Mouse (Mus musculus) CH12.LX (cell line): ENCODE results near the gene Fcgr2b. TPM values are rescaled to one million over a fixed set of nuclear protein-coding genes. Genes with fewer than 3 reads are reported as not detected.
A peak's percentile ranks its signal among the peaks of the same experiment; 100 is the strongest.

ENCODE experiments used
- DNase-seq: peaks from one replicate; pipeline ENCODE4 v3.0.0-alpha.2; 2013; ENCODE audit errors: extremely low read depth
- H3K27ac ChIP-seq: 2 replicates; pipeline ENCODE4 v1.5.1; 2012; ENCODE audit warnings: low read depth, mild to moderate bottlenecking, control low read depth, moderate library complexity; ENCODE audit not compliant: insufficient read depth
- H3K27me3 ChIP-seq: replicated peaks from 2 replicates; pipeline ENCODE3; 2012; ENCODE audit warnings: inconsistent platforms
- H3K36me3 ChIP-seq, 2 experiments: replicated peaks in 1 of 2; 2 replicates each; pipeline versions ENCODE3 to v1.6.1; 2012; ENCODE audit warnings: inconsistent platforms in 1 of 2, low read length in 1 of 2, mild to moderate bottlenecking in 1 of 2, mixed read lengths in 1 of 2, moderate library complexity in 1 of 2; ENCODE audit not compliant: control insufficient read depth in 1 of 2, insufficient read depth in 1 of 2
- H3K4me1 ChIP-seq, 2 experiments: 2 replicates each; pipeline ENCODE4 v1.6.1; 2012; ENCODE audit warnings: inconsistent platforms in 1 of 2, moderate library complexity in 1 of 2; ENCODE audit not compliant: insufficient read depth in 2 of 2, control insufficient read depth in 1 of 2
- H3K4me2 ChIP-seq: 2 replicates; pipeline ENCODE4 v1.6.1; 2012; ENCODE audit warnings: low read depth, mild to moderate bottlenecking, control low read depth; ENCODE audit not compliant: poor library complexity, insufficient read depth, severe bottlenecking
- H3K4me3 ChIP-seq, 3 experiments: fragments of 150-350 bp in 1 of 3; sonication (generic) in 1 of 3; replicated peaks in 1 of 3; 2 replicates each; pipeline versions ENCODE3 to v1.5.1; 2011 to 2012; ENCODE audit warnings: low read depth in 2 of 3, low read length in 2 of 3, mild to moderate bottlenecking in 2 of 3, moderate library complexity in 2 of 3, control low read depth in 1 of 3, improper control_type of control experiment in 1 of 3, inconsistent platforms in 1 of 3, mixed read lengths in 1 of 3; ENCODE audit not compliant: poor library complexity in 1 of 3
- H3K79me2 ChIP-seq: replicated peaks from 2 replicates; pipeline ENCODE4 v1.6.1; 2012; ENCODE audit warnings: mild to moderate bottlenecking, moderate library complexity; ENCODE audit not compliant: control insufficient read depth, poor library complexity, insufficient read depth, severe bottlenecking; ENCODE audit errors: extremely low read depth
- H3K9ac ChIP-seq: 2 replicates; pipeline ENCODE4 v1.6.1; 2012; ENCODE audit warnings: low read depth, mild to moderate bottlenecking, control low read depth, moderate library complexity; ENCODE audit not compliant: insufficient read depth
- H3K9me3 ChIP-seq: replicated peaks from 2 replicates; pipeline ENCODE3; 2012; ENCODE audit warnings: low read length, inconsistent platforms, mixed read lengths
- BHLHE40 ChIP-seq: IDR thresholded peaks from 2 replicates; pipeline ENCODE4 v1.6.1; 2011; ENCODE audit warnings: mild to moderate bottlenecking, low read depth, low read length, improper control_type of control experiment
- E2F4 ChIP-seq: IDR thresholded peaks from 2 replicates; pipeline ENCODE4 v1.6.1; 2011; ENCODE audit warnings: low read depth, low read length, improper control_type of control experiment; ENCODE audit not compliant: insufficient replicate concordance
- ELF1 ChIP-seq: IDR thresholded peaks from 2 replicates; pipeline ENCODE4 v1.6.1; 2014; ENCODE audit warnings: low read depth, mild to moderate bottlenecking, inconsistent platforms, low read length, improper control_type of control experiment
- ETS1 ChIP-seq: conservative IDR thresholded peaks from 2 replicates; pipeline ENCODE4 v1.6.1; 2012; ENCODE audit warnings: low read depth, mild to moderate bottlenecking, inconsistent platforms, low read length, improper control_type of control experiment, moderate library complexity
- HCFC1 ChIP-seq: IDR thresholded peaks from 2 replicates; pipeline ENCODE4 v1.6.1; 2012; ENCODE audit warnings: low read depth, mild to moderate bottlenecking, inconsistent platforms, low read length, improper control_type of control experiment
- IRF4 ChIP-seq: IDR thresholded peaks from 2 replicates; pipeline ENCODE4 v1.6.1; 2014; ENCODE audit warnings: low read depth, mild to moderate bottlenecking, inconsistent platforms, low read length, improper control_type of control experiment
- JUN ChIP-seq: IDR thresholded peaks from 2 replicates; pipeline ENCODE4 v1.6.1; 2011; ENCODE audit warnings: low read depth, mild to moderate bottlenecking, low read length, improper control_type of control experiment, moderate library complexity; ENCODE audit not compliant: insufficient read depth
- KAT2A ChIP-seq: IDR thresholded peaks from 2 replicates; pipeline ENCODE4 v1.6.1; 2012; ENCODE audit warnings: low read length, improper control_type of control experiment, inconsistent platforms; ENCODE audit not compliant: insufficient replicate concordance
- MXI1 ChIP-seq: IDR thresholded peaks from 2 replicates; pipeline ENCODE4 v1.6.1; 2011; ENCODE audit warnings: mild to moderate bottlenecking, low read depth, low read length, improper control_type of control experiment
- NRF1 ChIP-seq: IDR thresholded peaks from 2 replicates; pipeline ENCODE4 v1.6.1; 2014; ENCODE audit warnings: low read depth, mild to moderate bottlenecking, inconsistent platforms, low read length, improper control_type of control experiment, moderate library complexity
- PAX5 ChIP-seq: IDR thresholded peaks from 2 replicates; pipeline ENCODE4 v1.6.1; 2012; ENCODE audit warnings: low read length, inconsistent platforms, mixed read lengths
- RAD21 ChIP-seq: IDR thresholded peaks from 2 replicates; pipeline ENCODE4 v1.6.1; 2011; ENCODE audit warnings: low read depth, mild to moderate bottlenecking, low read length, improper control_type of control experiment, moderate library complexity
- SMC3 ChIP-seq: IDR thresholded peaks from 2 replicates; pipeline ENCODE4 v1.6.1; 2011; ENCODE audit warnings: low read depth, low read length, improper control_type of control experiment
- USF2 ChIP-seq: conservative IDR thresholded peaks from 2 replicates; pipeline ENCODE4 v1.6.1; 2011; ENCODE audit warnings: low read depth, low read length, improper control_type of control experiment
- ZC3H11A ChIP-seq: IDR thresholded peaks from 2 replicates; pipeline ENCODE4 v1.6.1; 2012; ENCODE audit warnings: low read depth, mild to moderate bottlenecking, inconsistent platforms, low read length, improper control_type of control experiment
- dilution Hi-C: fragments of 300-500 bp; cut with MboI; formaldehyde crosslinking; loops from 2 replicates; pipeline ENCODE4 v1.14.3; 2020; ENCODE audit warnings: low sequenced_read_pairs; ENCODE audit not compliant: extremely low pct_unique_long_range_greater_than_20kb, extremely low pct_ligation_motif_present
- in situ Hi-C: fragments of 300-500 bp; cut with MboI; formaldehyde crosslinking; loops from 3 replicates; pipeline ENCODE4 v1.14.3; 2019; ENCODE audit warnings: low sequenced_read_pairs, low pct_ligation_motif_present, low pct_unique_long_range_greater_than_20kb, mixed read lengths
- polyA plus RNA-seq: library from polyadenylated mRNA; unstranded; fragments of >175 nt; gene quantifications from 2 replicates; pipeline ENCODE4 v1.2.1, GENCODE M21; 2012; ENCODE audit warnings: low read depth; ENCODE audit not compliant: insufficient read length
- total RNA-seq, 2 experiments: library from RNA; depleted of rRNA; stranded (reverse); fragments of 300-350 nt in 1 of 2; fragments of >200 nt in 1 of 2; gene quantifications; 2 replicates each; pipeline ENCODE4 v1.2.3; 2012 to 2014

Fcgr2b gene
- total and polyA plus RNA-seq, 3 experiments = 20.2 to 44.3 (median 29.5) TPM

GRCm38 (mm10) chr1:170933386-170933920 is 42.9 kb downstream of the Fcgr2b start:
- H3K27ac ChIP-seq = no peak overlapping the region
- no peaks in the 10 kb centered on the region for H3K79me2 ChIP-seq
- no peak overlapping the region for H3K4me3 ChIP-seq
- H3K9ac ChIP-seq = no peak overlapping the region
- in situ Hi-C loops = no loop called here
- TF ChIP-seq BHLHE40 (no peak), MXI1 (no peak), ZC3H11A (no peak), USF2 (no peak), RAD21 (no peak), NRF1 (no peak), HCFC1 (no peak), SMC3 (no peak), PAX5 (no peak), ETS1 (no peak), JUN (no peak), ELF1 (no peak), E2F4 (no peak)
- TF ChIP-seq, all 38 proteins: peak for 0
- Histone ChIP-seq H3K27me3 (no peaks in the 10 kb centered on the region), H3K4me1 (peaks cover 4 to 52% of the 10 kb centered on the region in 2 experiments), H3K9me3 (peaks cover 4% of the 10 kb centered on the region), H3K36me3 (no peaks in the 10 kb centered on the region), H3K4me2 (no peak overlapping the region)
- dilution Hi-C loops = no loop called here
- no peak for DNase-seq

DNA sequence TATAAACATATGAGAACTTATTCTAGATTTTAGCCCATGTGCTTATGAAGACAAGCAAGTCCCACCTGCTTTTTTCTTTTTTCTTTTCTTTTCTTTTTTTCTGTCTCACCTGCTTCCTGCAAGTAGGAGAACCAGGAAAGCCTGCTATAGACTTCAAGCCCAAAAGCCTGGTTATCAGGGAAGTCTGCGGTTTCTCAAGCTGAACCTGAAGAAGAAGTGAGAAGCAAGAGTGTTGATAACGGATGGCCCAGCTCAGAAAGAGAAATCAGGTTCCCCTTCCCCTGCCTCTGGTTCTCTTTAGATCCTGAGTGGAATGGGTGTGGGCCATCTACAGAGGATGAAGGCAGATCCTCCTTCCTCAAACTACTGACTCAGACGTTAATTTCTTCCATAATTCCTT is 44.3 kb downstream of the Fcgr2b start:
- in situ Hi-C loops (no loop called here), dilution Hi-C loops (no loop called here)
- Histone ChIP-seq H3K27ac (no peak overlapping the region), H3K4me2 (no peak overlapping the region), H3K4me1 (peaks cover 14 to 66% of the 10 kb centered on the region in 2 experiments), H3K27me3 (no peaks in the 10 kb centered on the region), H3K4me3 (no peak overlapping the region), H3K9ac (no peak overlapping the region), H3K9me3 (peaks cover 4% of the 10 kb centered on the region), H3K36me3 (no peaks in the 10 kb centered on the region), H3K79me2 (no peaks in the 10 kb centered on the region)
- DNase-seq = no peak
- TF ChIP-seq KAT2A (no peak), IRF4 (0 out of 2 replicates have a peak, but pooled peaks have one; percentile 8)
